Mouse (Mus musculus) urinary bladder, postnatal 25 days (tissue): Measurements from ENCODE around the gene Hist1h4j.
"Not testable (repeated sequence)": the region's sequence is repeated elsewhere in the genome, so short reads cannot be mapped to it uniquely, and the experiment has no call there.

Experiments
- DNase-seq: peaks from one replicate; pipeline ENCODE4 v3.0.0; 2022; ENCODE audit warnings: low spot score

Gene Hist1h4j

GRCm38 (mm10) chr13:21734906-21735767, at the start of gene Hist1h4j:
TSS of gene Hist1h4j (plus strand) at chr13:21735064.
- DNase-seq = peak; percentile 62

DNA sequence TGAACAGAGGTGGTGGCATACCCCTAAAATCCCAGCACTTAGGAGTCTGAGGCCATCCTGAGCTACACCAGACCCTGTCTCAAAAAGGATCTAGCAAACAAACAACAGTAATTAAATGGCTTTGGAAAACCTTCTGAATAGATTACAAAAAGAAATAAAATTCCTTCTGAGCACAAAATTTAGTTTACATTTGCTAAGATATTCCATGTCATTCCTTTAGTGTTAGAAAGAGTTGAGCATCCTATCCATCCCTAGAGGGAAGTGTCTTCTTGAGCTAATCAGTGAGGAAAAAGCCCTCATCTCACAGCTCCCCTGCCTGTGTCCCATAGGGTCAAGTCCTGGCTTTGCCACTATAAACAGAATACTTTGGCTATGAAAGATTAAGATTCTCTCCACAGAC, 37.1 kb upstream of the Hist1h4j start, which contains the start of gene Olfr1359:
Gene Olfr1359, plus strand, starts transcription at position 301 of the 400 bp plus-strand sequence.
- DNase-seq = no peak

DNA sequence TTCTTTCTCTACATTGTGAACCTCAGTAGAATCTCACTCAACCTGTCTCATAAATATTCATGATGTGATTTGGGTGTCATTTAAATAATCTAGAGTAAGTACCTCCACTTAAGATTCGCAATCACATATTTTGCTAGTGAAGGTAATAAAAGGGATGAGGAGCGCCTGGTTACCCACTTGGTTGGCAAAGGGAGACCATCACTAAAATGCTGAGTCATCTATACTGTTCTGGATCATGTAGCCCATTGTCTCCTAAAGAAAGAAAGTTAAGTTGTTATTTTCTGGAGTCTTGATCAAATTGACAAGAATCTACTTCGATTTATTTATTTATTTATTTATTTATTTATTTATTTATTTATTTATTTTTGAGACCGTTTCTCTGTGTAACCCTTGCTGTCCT, 28.2 kb upstream of the Hist1h4j start:
- DNase-seq = no peak

GRCm38 (mm10) chr13:21710031-21710711, 24.7 kb upstream of the Hist1h4j start:
- DNase-seq = peak; percentile 85

DNA sequence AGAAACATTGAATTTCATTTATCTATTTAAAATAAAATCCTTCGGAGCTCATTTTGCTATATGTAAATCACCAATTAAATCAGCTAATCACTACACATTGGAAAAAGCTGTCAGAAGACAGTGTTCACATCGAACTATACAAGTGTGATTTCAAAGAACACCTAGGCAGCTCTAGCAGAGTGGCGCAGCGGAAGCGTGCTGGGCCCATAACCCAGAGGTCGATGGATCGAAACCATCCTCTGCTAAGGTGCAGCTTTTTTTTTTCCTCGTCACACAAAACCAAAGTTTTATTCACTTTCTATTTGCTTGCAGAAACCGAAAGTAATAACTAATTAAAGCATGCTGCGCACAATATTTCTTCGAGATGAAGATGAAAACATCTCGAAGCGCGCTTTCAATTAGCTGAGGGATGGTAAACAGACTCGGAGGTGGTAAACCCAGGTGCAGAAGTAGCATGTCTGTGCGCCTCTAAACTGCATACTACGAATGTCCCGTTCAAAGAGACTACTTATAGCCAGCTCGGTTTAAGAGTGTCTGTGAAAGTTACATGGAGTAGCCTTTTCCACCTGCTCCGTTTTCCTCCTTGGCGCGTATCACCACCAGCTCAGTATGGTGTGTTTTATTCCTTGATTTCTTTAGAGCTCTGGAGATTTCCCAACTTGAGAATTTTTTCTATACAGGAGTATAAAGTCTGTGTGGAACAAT, 23.9 kb upstream of the Hist1h4j start:
- peak; percentile 75 for DNase-seq

DNA sequence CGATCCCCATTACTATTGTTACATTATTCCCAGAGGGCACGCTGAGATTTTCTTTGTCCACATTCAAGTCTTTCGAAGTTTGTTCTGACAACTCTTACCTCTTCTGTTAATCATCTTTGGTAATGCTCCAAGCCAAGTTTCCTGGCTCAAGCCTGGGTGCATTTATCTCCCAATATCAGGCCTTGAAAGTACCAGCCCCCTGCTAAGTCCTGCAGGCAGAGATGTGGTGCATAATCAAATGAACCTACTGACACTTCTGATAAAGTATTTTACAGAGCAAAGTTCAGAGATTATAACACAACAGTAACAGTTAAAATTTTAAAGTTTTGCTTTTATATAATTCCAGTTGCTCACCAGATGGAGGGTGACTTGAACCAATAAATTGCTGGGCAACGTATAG, 23.2 kb upstream of the Hist1h4j start:
- no peak for DNase-seq

DNA sequence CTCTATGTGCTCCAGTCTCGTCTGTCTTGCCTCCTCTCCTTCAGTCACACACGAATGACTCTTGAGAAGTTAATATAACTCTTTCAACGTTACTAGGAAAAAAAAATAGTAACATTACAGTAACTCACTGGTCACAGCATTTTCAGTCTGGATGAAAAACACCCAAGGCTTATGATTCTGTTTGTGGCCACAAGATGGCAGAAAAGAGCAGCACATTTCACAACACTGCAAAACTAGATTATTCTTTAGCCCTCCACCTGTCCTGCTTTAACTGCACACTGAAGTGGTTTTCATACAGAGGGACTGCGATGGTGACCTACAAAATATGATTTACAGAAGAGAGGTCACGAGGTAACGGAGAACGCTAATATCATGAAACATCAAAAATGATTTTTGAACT, 20.1 kb upstream of the Hist1h4j start:
- DNase-seq = peak; percentile 46

DNA sequence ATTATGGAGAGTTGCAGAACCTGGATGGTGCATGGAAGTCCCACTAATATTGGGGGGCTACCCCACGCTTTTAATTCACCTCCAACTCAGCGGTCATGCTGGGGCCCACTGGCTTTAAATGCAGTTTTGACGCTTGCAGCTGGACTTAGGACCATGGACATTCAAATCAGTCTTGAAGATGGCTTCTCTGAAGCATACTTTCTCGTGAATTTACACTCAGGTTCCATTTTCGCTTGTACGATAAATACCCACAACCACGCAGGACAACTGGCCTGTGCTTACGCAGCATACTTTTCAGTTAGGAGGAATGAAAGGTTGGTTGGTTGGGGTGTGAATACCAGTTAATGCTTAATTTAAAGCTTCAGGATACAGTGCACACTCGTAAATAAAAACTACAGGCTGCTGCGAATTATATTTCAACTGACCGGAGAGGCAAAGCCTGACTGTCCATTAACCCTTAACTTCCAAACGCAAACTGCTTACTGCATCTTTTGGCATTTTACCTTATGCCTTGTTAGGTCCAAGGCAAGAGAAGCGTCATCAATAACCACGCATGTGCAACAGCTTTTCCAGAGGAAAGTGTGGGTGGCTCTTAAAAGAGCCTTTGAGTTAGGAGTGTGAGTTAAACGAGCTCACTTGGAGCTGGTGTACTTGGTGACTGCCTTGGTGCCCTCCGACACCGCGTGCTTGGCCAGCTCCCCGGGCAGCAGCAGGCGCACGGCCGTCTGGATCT, 19.6 kb upstream of the Hist1h4j start:
- DNase-seq = no peak

- peak; percentile 46 for DNase-seq
Measured at GRCm38 (mm10) chr13:21715864-21716539, 18.9 kb upstream of the Hist1h4j start, which contains the start of the genes Hist1h2bl and Hist1h2ai. TSS of gene Hist1h2bl (minus strand) at chr13:21716143. TSS of gene Hist1h2ai (plus strand) at chr13:21716422.

DNA sequence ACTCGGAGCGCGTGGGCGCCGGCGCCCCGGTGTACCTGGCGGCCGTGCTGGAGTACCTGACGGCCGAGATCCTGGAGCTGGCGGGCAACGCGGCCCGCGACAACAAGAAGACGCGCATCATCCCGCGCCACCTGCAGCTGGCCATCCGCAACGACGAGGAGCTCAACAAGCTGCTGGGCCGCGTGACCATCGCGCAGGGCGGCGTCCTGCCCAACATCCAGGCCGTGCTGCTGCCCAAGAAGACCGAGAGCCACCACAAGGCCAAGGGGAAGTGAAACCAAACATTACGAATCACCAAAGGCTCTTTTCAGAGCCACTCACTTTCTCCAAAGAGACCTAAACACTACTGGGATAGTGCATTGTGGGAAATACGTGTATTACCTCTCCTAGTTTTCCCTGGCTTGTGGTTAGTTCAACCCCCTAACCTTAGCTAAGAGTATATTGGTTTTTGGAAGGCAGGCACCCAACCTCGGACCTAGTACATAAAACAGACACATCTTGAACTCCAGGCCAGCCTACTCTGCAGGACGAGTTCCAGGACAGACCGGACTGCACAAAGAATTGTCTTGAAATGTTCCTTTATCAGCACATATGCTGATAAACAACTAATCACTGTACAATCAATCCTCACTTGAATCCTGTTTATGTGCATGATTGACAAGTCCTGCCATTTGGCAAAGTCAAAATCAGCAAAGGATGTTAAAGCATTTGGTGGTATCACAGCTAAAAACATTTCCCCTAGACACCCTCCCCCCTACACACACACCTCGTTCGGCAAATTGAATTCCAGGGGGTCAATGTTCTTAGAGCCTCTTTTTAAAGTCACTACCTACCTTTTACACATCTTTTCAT, 18.1 kb upstream of the Hist1h4j start:
- DNase-seq = not testable (repeated sequence)

- DNase-seq = peak; percentile 54
Measured at GRCm38 (mm10) chr13:21717397-21718357, 17.2 kb upstream of the Hist1h4j start, which contains the start of gene Hist1h3h. TSS of gene Hist1h3h (plus strand) at chr13:21717659.

DNA sequence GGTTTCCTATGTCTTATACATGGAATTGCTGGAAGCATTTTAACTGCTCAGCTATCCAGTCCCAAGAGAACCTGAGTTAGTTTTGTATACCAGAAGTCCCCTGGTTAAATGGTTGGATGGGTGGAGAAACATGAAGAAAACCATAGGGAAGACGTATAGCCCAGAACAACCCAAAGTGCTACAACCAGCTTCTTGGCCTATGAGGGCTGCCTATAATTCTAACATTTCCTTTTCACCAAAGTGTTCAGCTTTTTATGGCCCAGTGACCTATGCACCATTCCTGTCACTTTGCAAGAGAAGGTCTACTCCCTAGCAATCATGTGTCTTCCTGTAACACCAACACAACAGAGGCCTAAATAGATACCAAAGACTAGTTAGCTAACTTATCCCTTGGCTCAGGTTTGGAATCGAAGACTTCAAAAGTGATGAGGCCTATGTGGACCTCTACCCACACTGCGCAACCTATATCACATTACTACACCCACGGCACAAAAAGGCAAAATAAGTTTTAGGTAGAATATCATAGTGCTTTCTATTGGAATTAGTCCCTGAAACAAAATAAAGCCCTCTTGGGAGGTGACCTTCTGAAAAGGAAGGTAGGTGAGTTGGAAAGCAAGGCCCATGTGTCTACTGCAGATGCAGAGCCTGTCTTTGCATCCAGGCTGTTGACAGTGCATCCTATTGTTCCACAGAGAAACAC, 16.3 kb upstream of the Hist1h4j start:
- no peak for DNase-seq

- not testable (repeated sequence) for DNase-seq
Measured at GRCm38 (mm10) chr13:21721107-21721756, 13.6 kb upstream of the Hist1h4j start.

DNA sequence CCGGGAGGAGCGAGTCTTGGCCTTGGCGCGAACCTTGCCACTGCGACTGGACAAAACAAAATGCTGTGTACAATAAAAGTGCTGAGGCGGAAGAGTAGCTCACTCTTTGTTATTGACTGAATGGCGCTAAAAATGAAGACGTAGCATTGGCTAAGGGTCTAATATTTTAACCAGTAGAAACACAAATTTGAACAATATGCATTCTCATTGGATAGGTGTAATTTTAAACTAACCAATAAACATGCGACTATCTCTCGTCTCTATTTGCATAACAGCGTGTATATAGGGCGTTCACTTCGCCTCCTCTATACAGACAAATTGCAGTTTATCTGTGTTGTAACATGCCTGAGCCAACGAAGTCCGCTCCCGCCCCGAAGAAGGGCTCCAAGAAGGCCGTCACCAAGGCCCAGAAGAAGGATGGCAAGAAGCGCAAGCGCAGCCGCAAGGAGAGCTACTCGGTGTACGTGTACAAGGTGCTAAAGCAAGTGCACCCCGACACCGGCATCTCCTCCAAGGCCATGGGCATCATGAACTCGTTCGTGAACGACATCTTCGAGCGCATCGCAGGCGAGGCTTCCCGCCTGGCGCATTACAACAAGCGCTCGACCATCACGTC, 13.0 kb upstream of the Hist1h4j start, which contains the start of gene Hist1h2bm:
Gene Hist1h2bm, plus strand, starts transcription at position 288 of the 616 bp plus-strand sequence.
- DNase-seq = not testable (repeated sequence)

DNA sequence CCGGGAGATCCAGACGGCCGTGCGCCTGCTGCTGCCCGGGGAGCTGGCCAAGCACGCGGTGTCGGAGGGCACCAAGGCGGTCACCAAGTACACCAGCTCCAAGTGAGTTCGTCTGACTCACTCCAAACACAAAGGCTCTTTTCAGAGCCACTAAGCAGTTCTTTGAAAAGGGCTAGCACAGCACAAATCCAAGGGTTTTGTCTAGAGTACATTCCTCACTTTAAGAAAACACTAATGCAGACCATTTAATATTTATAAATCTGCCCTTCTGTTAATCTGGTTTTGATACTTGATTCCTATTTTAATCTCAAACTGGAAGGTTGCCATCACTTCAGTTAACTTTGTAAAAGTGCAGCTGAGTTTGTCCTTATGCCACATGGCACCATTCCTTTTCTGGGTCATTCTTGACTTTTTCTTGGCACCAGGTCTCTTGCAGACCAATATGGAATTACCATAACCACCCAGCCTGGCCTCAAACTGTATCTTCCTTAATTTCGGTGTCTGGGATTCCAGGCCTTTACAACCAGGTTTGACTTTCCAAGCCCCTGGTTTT, 12.4 kb upstream of the Hist1h4j start:
- DNase-seq = no peak

- DNase-seq = no peak
Measured at GRCm38 (mm10) chr13:21722993-21723836, 11.6 kb upstream of the Hist1h4j start.
